Mouse (Mus musculus): Measurements from ENCODE around the gene Hook1.
A peak's percentile ranks its signal among the peaks of the same experiment; 100 is the strongest.
"Not testable (repeated sequence)": the region's sequence is repeated elsewhere in the genome, so short reads cannot be mapped to it uniquely, and the experiment has no call there.

Hook1 gene

GRCm38 (mm10) chr4:95966928-95967724, at the start of gene Hook1:
Hook1 (plus strand) TSS chr4:95967240.
- DNase-seq (ENCODE audit: low spot score in 2 of 2): peak; percentile 43 to 87

GRCm38 (mm10) chr4:95917703-95918102, 49.3 kb upstream of the Hook1 start:
- no peak for DNase-seq (ENCODE audit: low spot score in 2 of 2)

GRCm38 (mm10) chr4:95920448-95920847, 46.6 kb upstream of the Hook1 start:
- DNase-seq (ENCODE audit: low spot score in 2 of 2): no peak

GRCm38 (mm10) chr4:95924210-95925184, 42.5 kb upstream of the Hook1 start:
- peak; percentile 33 to 74 for DNase-seq (ENCODE audit: low spot score in 2 of 2)

DNA sequence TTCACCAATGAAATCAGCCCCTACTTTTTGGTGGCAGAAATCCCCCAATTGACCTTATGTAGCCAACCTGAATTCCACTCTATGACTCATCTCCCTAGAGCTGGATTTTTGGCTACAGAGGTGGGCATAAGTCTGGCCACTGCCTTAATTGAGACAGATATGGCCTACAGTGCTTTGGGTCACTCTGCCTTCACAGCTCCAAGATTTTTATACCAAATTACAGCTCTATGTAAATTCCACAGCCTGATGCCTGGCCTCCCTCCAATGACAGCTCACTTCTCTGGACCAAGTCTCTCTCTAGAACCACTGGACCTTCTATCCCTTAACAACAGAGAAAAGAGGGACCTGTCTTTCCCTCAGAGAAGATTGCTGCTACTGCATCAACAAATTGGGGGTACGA, 38.2 kb upstream of the Hook1 start:
- DNase-seq (ENCODE audit: low spot score in 2 of 2): no peak

- DNase-seq (ENCODE audit: low spot score in 2 of 2): no peak
Observed at GRCm38 (mm10) chr4:95929936-95930335, 37.1 kb upstream of the Hook1 start.

DNA sequence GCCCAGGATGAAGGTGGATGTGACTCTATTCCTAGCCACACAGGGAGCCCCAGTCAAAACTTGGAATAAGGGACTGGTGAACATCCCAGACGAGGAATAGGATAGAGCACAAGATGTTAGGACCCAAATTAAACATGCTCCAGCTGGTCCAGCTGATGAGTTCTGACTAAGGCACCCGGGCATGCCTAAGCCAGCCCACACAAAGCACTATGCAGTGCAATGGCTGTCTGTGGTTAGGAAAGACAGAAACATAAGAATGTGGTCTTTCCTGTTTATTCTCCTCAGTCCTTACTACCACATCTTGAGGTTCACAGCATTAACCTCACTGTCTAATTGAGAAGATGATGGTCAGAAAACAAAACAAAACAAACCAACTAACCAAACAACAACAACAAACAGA, 35.7 kb upstream of the Hook1 start:
- DNase-seq (ENCODE audit: low spot score in 2 of 2): no peak

- no peak for DNase-seq (ENCODE audit: low spot score in 2 of 2)
Observed at GRCm38 (mm10) chr4:95933801-95934356, 33.2 kb upstream of the Hook1 start.

- DNase-seq (ENCODE audit: low spot score in 2 of 2): no peak
Observed at GRCm38 (mm10) chr4:95934384-95935035, 32.5 kb upstream of the Hook1 start.

DNA sequence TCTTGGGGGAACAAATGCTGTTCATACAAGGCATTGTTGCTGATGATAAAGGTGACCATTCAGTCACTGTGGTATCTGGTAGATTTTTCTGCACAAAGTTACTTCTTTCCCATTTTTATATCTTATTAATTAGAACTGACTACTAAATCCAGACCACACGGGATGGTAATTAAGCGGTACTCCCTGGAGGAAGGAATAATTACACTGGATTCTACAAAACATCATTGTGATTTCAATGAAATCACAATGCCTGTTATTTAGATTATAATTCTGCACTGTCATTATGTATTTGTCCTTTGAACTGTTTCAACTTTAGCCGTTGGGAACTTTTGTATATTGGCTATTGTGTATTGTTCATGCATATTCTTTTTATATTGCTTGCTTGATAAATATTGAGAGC, 28.3 kb upstream of the Hook1 start:
- no peak for DNase-seq (ENCODE audit: low spot score in 2 of 2)

GRCm38 (mm10) chr4:95947896-95948295, 19.1 kb upstream of the Hook1 start:
- DNase-seq (ENCODE audit: low spot score in 2 of 2): no peak

GRCm38 (mm10) chr4:95953328-95953727, 13.7 kb upstream of the Hook1 start:
- DNase-seq (ENCODE audit: low spot score in 2 of 2): no peak

DNA sequence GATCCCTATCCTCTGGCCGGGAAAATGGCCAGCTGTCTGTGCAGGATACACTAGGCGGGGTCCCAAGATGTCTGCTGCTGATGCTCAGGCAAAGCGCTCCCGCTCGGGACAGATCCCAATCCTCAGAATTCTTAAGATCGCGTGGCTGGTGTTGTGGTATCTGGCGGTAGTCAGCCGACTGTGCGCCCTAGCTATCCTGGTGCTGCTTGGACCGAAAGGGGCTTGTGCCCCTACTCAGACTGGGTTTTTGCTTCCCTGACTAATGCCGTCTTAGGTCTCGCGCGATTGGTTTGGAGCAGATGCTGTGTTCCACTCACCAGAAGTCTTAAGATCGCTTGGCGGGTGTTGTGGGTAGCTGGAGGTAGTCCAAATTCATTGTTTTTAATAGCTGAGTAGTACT, 15.2 kb downstream of the Hook1 start:
- DNase-seq (ENCODE audit: low spot score in 2 of 2): not testable (repeated sequence)

- DNase-seq (ENCODE audit: low spot score in 2 of 2): no peak
Observed at GRCm38 (mm10) chr4:96016875-96017274, 49.8 kb downstream of the Hook1 start.

GRCm38 (mm10) chr4:96022803-96023202, 55.8 kb downstream of the Hook1 start:
- no peak for DNase-seq (ENCODE audit: low spot score in 2 of 2)

DNA sequence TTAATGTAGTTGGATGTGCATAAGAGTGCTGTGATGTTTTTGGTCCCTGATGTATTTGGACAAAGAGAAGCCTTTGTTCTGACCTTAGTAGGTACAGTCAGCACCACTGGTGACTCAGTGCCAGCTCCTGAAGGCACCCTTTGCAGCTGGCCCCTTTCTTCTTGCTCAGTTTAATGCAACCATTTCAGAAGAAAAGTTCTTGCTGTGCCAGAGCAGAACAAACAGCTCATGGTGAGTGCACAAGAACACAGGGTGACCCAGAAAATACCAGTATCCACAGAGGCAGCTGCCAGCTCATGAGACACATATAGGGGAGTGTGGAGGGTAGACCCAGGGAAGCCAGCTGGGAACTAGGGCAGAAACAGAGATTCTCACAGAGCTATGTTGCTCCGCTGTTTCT, 61.4 kb downstream of the Hook1 start:
- DNase-seq (ENCODE audit: low spot score in 2 of 2): no peak

GRCm38 (mm10) chr4:96060106-96060505, 93.1 kb downstream of the Hook1 start:
- no peak for DNase-seq (ENCODE audit: low spot score in 2 of 2)

DNA sequence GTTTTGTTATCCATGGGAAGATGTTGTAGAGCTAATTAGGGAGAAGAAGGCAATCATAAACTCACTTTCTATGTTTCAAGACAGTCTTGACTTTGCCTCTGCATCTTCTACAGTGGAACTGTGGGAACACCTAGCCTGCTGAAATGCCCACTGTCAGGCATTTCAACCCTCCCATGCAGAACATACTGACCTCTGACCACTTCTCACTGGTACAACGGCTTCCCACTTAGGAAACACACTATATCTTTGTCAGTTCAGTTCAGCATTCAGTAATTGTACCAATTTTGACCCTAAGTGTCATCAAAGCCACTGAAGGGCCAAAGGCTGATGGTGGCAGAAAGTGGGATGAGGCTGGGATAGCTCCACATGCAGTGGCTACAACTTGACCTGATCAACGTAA, 95.0 kb downstream of the Hook1 start:
- no peak for DNase-seq (ENCODE audit: low spot score in 2 of 2)
